10 mouse cellular contexts compared by ENCODE assay signal in genomic region chr13:97893031-97893825, GRCm38 (mm10).
DNase-seq lines count a peak whose midpoint lies in the region; ATAC-seq lines count a peak whose summit lies in the region.
"Had no signal": no experiment of that assay in that cellular context is flagged by ENCODE, and none has a peak within 500 bp of the region (broad histone marks: within the 10 kb centered on the region; RNA-seq: fewer than 3 reads in every experiment).

No protein-coding gene starts in this region.

- WGBS in forebrain, embryonic 13.5 days = 12% methylated on average over 10 of the region's 10 CpGs
- WGBS in kidney, embryonic 15.5 days = 32% methylated on average over 10 of the region's 10 CpGs

- no peaks in the 10 kb centered on the region for H3K36me3 ChIP-seq in forebrain, embryonic 13.5 days (ENCODE audit: poor library complexity, severe bottlenecking)
- H3K36me3 ChIP-seq in kidney, embryonic 15.5 days = no peaks in the 10 kb centered on the region
- H3K36me3 ChIP-seq: limb, embryonic 15.5 days had no signal

- H3K9ac ChIP-seq in forebrain, embryonic 13.5 days = peak overlapping the region; percentile 21; the same call in 1 of the 2 replicates
- H3K9ac ChIP-seq in kidney, embryonic 15.5 days = no peak overlapping the region
- H3K9ac ChIP-seq: limb, embryonic 15.5 days had no signal

- no peak overlapping the region for H3K4me3 ChIP-seq in forebrain, embryonic 13.5 days
- H3K4me3 ChIP-seq in kidney, embryonic 15.5 days (replicated peaks) = no peak overlapping the region
- H3K4me3 ChIP-seq: limb, embryonic 15.5 days had no signal

- H3K27ac ChIP-seq in forebrain, embryonic 13.5 days = peak overlapping the region; percentile 93
- peak overlapping the region; percentile 87 for H3K27ac ChIP-seq in kidney, embryonic 15.5 days
- H3K27ac ChIP-seq: limb, embryonic 15.5 days had no signal

- peak overlapping the region; percentile 47 for H3K4me2 ChIP-seq in forebrain, embryonic 13.5 days
- H3K4me2 ChIP-seq in kidney, embryonic 15.5 days = peak overlapping the region; percentile 28; the same call in 1 of the 2 replicates
- H3K4me2 ChIP-seq: limb, embryonic 15.5 days had no signal

- peak; percentile 65 for ATAC-seq in forebrain, embryonic 13.5 days
- peak; percentile 81 for ATAC-seq in kidney, embryonic 15.5 days (replicated peaks; ENCODE audit: low FRiP score)

- no peaks in the 10 kb centered on the region for H3K9me3 ChIP-seq in forebrain, embryonic 13.5 days (replicated peaks)
- H3K9me3 ChIP-seq in kidney, embryonic 15.5 days (replicated peaks) = no peaks in the 10 kb centered on the region
- H3K9me3 ChIP-seq: limb, embryonic 15.5 days had no signal

- no peaks in the 10 kb centered on the region for H3K27me3 ChIP-seq in forebrain, embryonic 13.5 days
- no peaks in the 10 kb centered on the region for H3K27me3 ChIP-seq in kidney, embryonic 15.5 days
- H3K27me3 ChIP-seq: limb, embryonic 15.5 days had no signal

- H3K4me1 ChIP-seq in forebrain, embryonic 13.5 days = peaks cover 29% of the 10 kb centered on the region
- peaks cover 29% of the 10 kb centered on the region for H3K4me1 ChIP-seq in kidney, embryonic 15.5 days

- DNase-seq in cerebellum, postnatal 14 days = peak; percentile 36 to 53
- no peak for DNase-seq in cerebellum, postnatal 4 days (ENCODE audit: low spot score in 2 of 2)
- peak; percentile 32 for DNase-seq in lung, postnatal 36 days
- no peak for DNase-seq in cerebellum, adult 9-10 months
- DNase-seq in adrenal gland, postnatal 14 days = no peak
- no peak for DNase-seq in gastrocnemius, postnatal 10 days
- DNase-seq: heart, postnatal 4 days had no signal

Comparison
In these comparisons a context has a peak if more than half of its experiments do, and no peak if none do; other contexts are left out.
1. DNase-seq: peak in cerebellum, postnatal 14 days (2 of 2) and lung, postnatal 36 days (single experiment); none in cerebellum, postnatal 4 days (0 of 2), cerebellum, adult 9-10 months (single experiment), adrenal gland, postnatal 14 days (single experiment) and gastrocnemius, postnatal 10 days (single experiment).